Mouse (Mus musculus) hindbrain, embryonic 13.5 days (tissue): Measurements from ENCODE around the gene Epb42. TPM values are rescaled to one million over a fixed set of nuclear protein-coding genes. Genes with fewer than 3 reads are reported as not detected.
"Not testable (repeated sequence)": the region's sequence is repeated elsewhere in the genome, so short reads cannot be mapped to it uniquely, and the experiment has no call there.

Experiments
- ATAC-seq: fragments of 200-750 bp; cut with Nextera tagmentation; 2 replicates; pipeline ENCODE4 v1.8.0; 2017; ENCODE audit warnings: moderate TSS enrichment; ENCODE audit not compliant: low FRiP score
- H3K27ac ChIP-seq: fragments of 300-500 bp; sonication (generic); 2 replicates; pipeline ENCODE4 v1.5.1; 2015; ENCODE audit warnings: inconsistent platforms, mild to moderate bottlenecking, moderate library complexity
- H3K27me3 ChIP-seq: fragments of 300-500 bp; sonication (generic); 2 replicates; pipeline ENCODE4 v1.6.1; 2015; ENCODE audit warnings: mild to moderate bottlenecking, inconsistent platforms
- H3K36me3 ChIP-seq: fragments of 300-500 bp; sonication (generic); 2 replicates; pipeline ENCODE4 v1.6.1; 2015; ENCODE audit warnings: mild to moderate bottlenecking, inconsistent platforms
- H3K4me1 ChIP-seq: fragments of 300-500 bp; sonication (generic); replicated peaks from 2 replicates; pipeline ENCODE4 v1.6.1; 2015; ENCODE audit warnings: inconsistent platforms
- H3K4me2 ChIP-seq: fragments of 300-500 bp; sonication (generic); 2 replicates; pipeline ENCODE4 v1.6.1; 2015; ENCODE audit warnings: inconsistent platforms, mild to moderate bottlenecking, moderate library complexity
- H3K4me3 ChIP-seq: fragments of 300-500 bp; sonication (generic); 2 replicates; pipeline ENCODE4 v1.5.1; 2015; ENCODE audit warnings: mild to moderate bottlenecking, inconsistent platforms
- H3K9ac ChIP-seq: fragments of 300-500 bp; sonication (generic); 2 replicates; pipeline ENCODE4 v1.6.1; 2015; ENCODE audit warnings: mild to moderate bottlenecking, inconsistent platforms
- H3K9me3 ChIP-seq: fragments of 300-500 bp; sonication (generic); 2 replicates; pipeline ENCODE4 v1.6.1; 2016; ENCODE audit warnings: inconsistent platforms
- WGBS: fragments of 180-500 bp; shearing (Covaris S2); methylation state at CpG from one replicate; pipeline ENCODE4 v1.1.7; 2015; 5-methylcytosine and 5-hydroxymethylcytosine counted together
- polyA plus RNA-seq: library from polyadenylated mRNA; unstranded; fragments of >200 nt; fragmentation: Nextera tagmentation; extraction: Ambion mirVana; gene quantifications from 2 replicates; pipeline ENCODE4 v1.2.1, GENCODE M21; 2015

Epb42 gene
- polyA plus RNA-seq, 1 experiment from 2014 or later = 0.48 TPM

DNA sequence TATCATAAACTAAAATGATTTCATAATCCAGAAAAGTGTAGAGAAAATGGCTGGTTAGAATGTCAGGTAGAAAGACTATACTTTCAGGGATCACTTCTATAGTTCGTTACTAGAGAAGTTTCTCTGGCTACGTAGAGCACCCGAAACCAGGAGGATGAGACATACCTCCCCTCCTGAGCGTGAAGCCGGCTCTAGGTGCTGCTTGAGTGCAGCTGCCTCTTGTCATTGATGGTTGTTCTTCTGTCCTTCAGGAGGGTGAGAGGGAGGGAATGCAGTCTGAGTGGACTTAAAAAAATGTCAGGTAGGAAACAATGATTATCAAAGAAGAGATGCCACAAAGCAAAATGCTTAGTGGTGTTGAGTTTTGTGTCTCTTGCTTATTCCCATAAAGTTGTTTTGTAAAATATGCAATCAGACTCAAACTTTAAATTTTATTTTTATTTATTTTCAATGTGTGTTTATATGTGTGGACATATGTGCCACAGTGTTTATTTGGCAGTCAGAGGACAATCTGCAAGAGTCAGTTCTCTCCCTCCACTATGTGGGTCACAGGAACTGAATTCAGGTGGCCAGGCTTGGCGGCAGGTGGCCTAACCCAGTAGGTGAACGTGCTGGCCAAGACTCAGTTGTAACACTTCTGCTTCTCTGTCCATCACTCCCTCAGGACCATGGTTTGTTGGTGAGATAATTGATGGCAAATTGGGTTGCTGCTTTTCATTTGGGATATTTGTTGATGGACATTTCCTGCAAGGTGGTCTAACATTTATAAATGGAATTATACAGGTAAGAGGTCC is 32.7 kb downstream of the Epb42 start:
- ATAC-seq = no peak
- 87% methylated on average over 7 of the region's 7 CpGs for WGBS
- Histone ChIP-seq H3K4me3 (no peak overlapping the region), H3K27ac (no peak overlapping the region), H3K27me3 (no peaks in the 10 kb centered on the region), H3K36me3 (peaks cover 11% of the 10 kb centered on the region), H3K4me2 (no peak overlapping the region), H3K9me3 (no peaks in the 10 kb centered on the region), H3K9ac (no peak overlapping the region), H3K4me1 (peaks cover 7% of the 10 kb centered on the region)

- no peak overlapping the region for H3K27ac ChIP-seq
- no peak for ATAC-seq
- no peak overlapping the region for H3K9ac ChIP-seq
- WGBS = 71% methylated on average over 2 of the region's 2 CpGs
- no peak overlapping the region for H3K4me2 ChIP-seq
- no peaks in the 10 kb centered on the region for H3K9me3 ChIP-seq
- H3K36me3 ChIP-seq = peaks cover 11% of the 10 kb centered on the region
- H3K4me3 ChIP-seq = no peak overlapping the region
- H3K27me3 ChIP-seq = no peaks in the 10 kb centered on the region
- peaks cover under 1% of the 10 kb centered on the region; the same call in 1 of the 2 replicates for H3K4me1 ChIP-seq
These were observed 33.3 kb downstream of the Epb42 start for GRCm38 (mm10) chr2:121003586-121003985.

GRCm38 (mm10) chr2:120998863-120999262 is 38.0 kb downstream of the Epb42 start:
- H3K4me1 ChIP-seq = no peaks in the 10 kb centered on the region
- no peak overlapping the region for H3K4me2 ChIP-seq
- no peak overlapping the region for H3K27ac ChIP-seq
- H3K9me3 ChIP-seq = no peaks in the 10 kb centered on the region
- H3K36me3 ChIP-seq = peaks cover 11% of the 10 kb centered on the region
- 84% methylated on average over 8 of the region's 8 CpGs for WGBS
- no peak overlapping the region for H3K9ac ChIP-seq
- ATAC-seq = no peak
- no peaks in the 10 kb centered on the region for H3K27me3 ChIP-seq
- H3K4me3 ChIP-seq = no peak overlapping the region

DNA sequence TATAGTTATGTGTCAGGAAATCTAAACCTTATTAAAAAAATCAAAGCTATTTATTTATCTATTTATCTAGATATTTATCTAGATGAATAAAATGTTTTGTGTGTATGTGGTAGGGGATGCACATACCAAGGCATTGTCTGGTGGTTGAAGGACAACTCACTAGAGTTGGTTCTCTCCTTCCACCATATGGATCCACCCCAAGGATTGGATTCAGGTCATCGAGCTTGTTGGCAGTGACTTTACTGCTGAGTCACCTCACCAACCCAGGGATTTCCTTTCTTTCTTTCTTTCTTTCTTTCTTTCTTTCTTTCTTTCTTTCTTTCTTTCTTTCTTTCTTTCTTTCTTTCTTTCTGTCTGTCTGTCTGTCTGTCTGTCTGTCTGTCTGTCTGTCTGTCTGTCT is 40.3 kb downstream of the Epb42 start:
- H3K4me3 ChIP-seq, ATAC-seq, H3K27me3 ChIP-seq, H3K9ac ChIP-seq, H3K9me3 ChIP-seq, H3K4me2 ChIP-seq, H3K27ac ChIP-seq, H3K4me1 ChIP-seq: not testable (repeated sequence)
- peaks cover 11% of the 10 kb centered on the region for H3K36me3 ChIP-seq
- 77% methylated on average over 1 of the region's 1 CpGs for WGBS

- 71% methylated on average over 4 of the region's 4 CpGs for WGBS
- H3K9ac ChIP-seq = no peak overlapping the region
- H3K4me1 ChIP-seq = no peaks in the 10 kb centered on the region
- no peak overlapping the region for H3K27ac ChIP-seq
- ATAC-seq = no peak
- H3K4me2 ChIP-seq = no peak overlapping the region
- H3K4me3 ChIP-seq = no peak overlapping the region
- H3K27me3 ChIP-seq = no peaks in the 10 kb centered on the region
- H3K36me3 ChIP-seq = peaks cover 7% of the 10 kb centered on the region
- H3K9me3 ChIP-seq = no peaks in the 10 kb centered on the region
These were observed 45.7 kb downstream of the Epb42 start for GRCm38 (mm10) chr2:120991196-120991595.

- ATAC-seq = no peak
- WGBS = 86% methylated on average over 1 of the region's 1 CpGs
- H3K27ac ChIP-seq = no peak overlapping the region
- no peaks in the 10 kb centered on the region for H3K9me3 ChIP-seq
- no peaks in the 10 kb centered on the region for H3K27me3 ChIP-seq
- no peak overlapping the region for H3K4me3 ChIP-seq
- H3K4me2 ChIP-seq = no peak overlapping the region
- H3K36me3 ChIP-seq = peaks cover 25% of the 10 kb centered on the region
- H3K4me1 ChIP-seq = no peaks in the 10 kb centered on the region
- H3K9ac ChIP-seq = no peak overlapping the region
These were observed 51.6 kb downstream of the Epb42 start for GRCm38 (mm10) chr2:120985241-120985640.

DNA sequence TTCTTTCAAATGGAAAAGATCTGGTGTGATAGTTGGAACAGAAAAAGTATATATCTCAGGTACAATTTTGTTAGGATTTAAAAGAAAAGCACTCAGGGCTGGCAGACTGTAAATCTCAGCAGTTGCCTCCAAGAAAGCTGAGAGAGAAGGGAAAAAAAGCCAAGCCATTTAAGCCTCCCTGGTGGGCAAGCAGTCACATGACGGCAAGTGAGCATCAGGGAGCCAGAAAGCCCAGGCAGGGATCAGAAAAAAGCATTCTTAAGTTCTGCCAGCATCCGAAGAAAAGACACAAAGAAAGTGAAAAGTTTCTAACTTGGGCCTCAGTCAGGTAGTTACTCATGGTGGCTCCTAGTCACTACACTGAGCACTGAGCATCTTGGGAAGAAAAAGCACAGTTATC is 53.3 kb downstream of the Epb42 start:
- Histone ChIP-seq H3K4me1 (no peaks in the 10 kb centered on the region), H3K27ac (no peak overlapping the region), H3K9me3 (no peaks in the 10 kb centered on the region), H3K9ac (no peak overlapping the region), H3K36me3 (peaks cover 21% of the 10 kb centered on the region), H3K4me3 (no peak overlapping the region), H3K4me2 (no peak overlapping the region), H3K27me3 (no peaks in the 10 kb centered on the region)
- 12% methylated on average over 2 of the region's 2 CpGs for WGBS
- ATAC-seq = no peak

DNA sequence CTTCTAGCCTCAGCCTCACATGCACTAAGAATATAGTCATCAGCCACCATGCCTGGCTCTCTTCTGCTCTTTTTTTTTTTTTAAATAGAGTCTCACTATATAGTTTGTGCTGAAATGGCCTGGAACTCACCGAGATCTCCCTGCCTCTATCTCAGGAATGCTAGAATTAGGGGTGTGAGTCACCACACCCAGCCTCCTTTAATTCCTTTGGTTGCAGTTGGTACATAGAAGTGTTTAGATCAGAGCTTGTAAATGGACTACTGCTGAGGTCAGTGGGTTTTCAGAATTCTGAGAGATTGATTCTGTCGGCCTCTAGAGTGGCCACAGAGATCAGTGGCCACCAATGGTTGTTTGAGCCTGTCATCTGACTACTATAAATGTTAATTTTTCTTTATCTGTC is 56.0 kb downstream of the Epb42 start:
- Histone ChIP-seq H3K27me3 (no peaks in the 10 kb centered on the region), H3K4me1 (peaks cover 7% of the 10 kb centered on the region), H3K4me3 (no peak overlapping the region), H3K9ac (no peak overlapping the region), H3K9me3 (no peaks in the 10 kb centered on the region), H3K4me2 (no peak overlapping the region), H3K27ac (no peak overlapping the region), H3K36me3 (peaks cover 15% of the 10 kb centered on the region)
- ATAC-seq = no peak
- WGBS = 77% methylated on average over 2 of the region's 2 CpGs

GRCm38 (mm10) chr2:120979819-120980218 is 57.1 kb downstream of the Epb42 start:
- Histone ChIP-seq H3K4me3 (no peak overlapping the region), H3K9me3 (no peaks in the 10 kb centered on the region), H3K4me2 (no peak overlapping the region), H3K27me3 (no peaks in the 10 kb centered on the region), H3K9ac (no peak overlapping the region), H3K4me1 (peaks cover 7% of the 10 kb centered on the region), H3K27ac (no peak overlapping the region), H3K36me3 (peaks cover 9% of the 10 kb centered on the region)
- no peak for ATAC-seq
- WGBS = 94% methylated on average over 1 of the region's 1 CpGs

- Histone ChIP-seq H3K4me3 (no peak overlapping the region), H3K4me1 (peaks cover 7% of the 10 kb centered on the region), H3K4me2 (no peak overlapping the region), H3K36me3 (peaks cover 9% of the 10 kb centered on the region), H3K27me3 (no peaks in the 10 kb centered on the region), H3K9me3 (no peaks in the 10 kb centered on the region), H3K27ac (no peak overlapping the region), H3K9ac (no peak overlapping the region)
- ATAC-seq = no peak
- WGBS = 45% methylated on average over 2 of the region's 2 CpGs
These were observed 58.2 kb downstream of the Epb42 start for GRCm38 (mm10) chr2:120978693-120979037.

- WGBS = 80% methylated on average over 8 of the region's 8 CpGs
- ATAC-seq = no peak
- Histone ChIP-seq H3K27me3 (0 out of 2 replicates have a peak, but pooled peaks cover under 1% of the 10 kb centered on the region), H3K4me1 (peaks cover 7% of the 10 kb centered on the region), H3K27ac (peak overlapping the region; percentile 89), H3K4me3 (peak overlapping the region; percentile 81), H3K9ac (peak overlapping the region; percentile 90), H3K4me2 (peak overlapping the region; percentile 86), H3K9me3 (no peaks in the 10 kb centered on the region), H3K36me3 (peaks cover 9% of the 10 kb centered on the region)
These were observed 58.8 kb downstream of the Epb42 start for GRCm38 (mm10) chr2:120977926-120978692.

DNA sequence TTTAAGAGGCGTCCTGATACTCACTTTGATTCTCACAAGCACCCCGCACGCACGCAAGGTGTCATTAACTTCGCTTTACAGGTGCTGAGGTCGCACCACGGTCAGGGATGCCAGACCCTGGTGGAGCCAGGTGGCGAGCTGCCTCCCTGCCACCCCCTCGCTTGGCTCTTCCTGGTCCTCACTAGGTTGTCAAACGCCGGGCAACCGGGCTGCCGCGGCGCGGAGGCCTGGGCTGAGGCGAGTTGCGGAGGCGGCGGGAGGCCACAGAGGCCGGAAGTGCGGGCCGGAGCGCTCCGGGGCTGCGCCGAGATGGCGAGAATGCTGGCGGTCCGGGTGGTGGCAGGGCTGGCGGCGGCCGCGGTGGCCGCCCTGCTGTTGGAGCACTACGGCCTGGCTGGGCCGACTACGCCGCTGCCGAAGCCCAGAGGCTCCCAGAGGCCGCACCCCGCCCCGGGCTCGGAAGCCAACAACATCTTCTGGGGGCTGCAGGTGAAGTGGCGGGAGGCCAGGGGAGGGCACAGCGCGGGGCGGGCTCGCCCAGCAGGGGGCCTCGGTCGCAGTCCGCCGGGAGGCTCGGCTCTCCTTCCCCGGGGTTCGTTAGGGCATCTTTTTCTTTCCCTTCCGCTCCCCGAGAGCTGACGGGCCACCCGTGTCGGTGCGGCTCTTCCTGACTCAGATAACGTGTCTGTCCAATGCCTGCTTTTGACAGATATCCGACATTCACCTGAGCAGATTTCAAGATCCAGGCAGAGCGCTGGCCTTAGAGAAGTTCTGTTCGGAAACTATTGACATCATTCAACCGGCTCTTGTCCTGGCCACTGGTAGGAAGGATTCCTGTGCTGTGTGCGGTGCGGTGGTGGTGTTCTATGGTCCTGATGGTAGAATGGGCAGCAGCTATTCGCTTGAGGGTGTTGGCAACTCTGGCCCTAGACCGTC is 59.6 kb downstream of the Epb42 start, which contains the start of gene Tmem62:
Gene Tmem62, plus strand, starts transcription at position 28 of the 936 bp plus-strand sequence.
- Histone ChIP-seq H3K4me3 (peak within 1 kb of the TSS; percentile 81), H3K9ac (peak within 1 kb of the TSS; percentile 90), H3K27me3 (0 out of 2 replicates have a peak, but pooled peaks cover 3% of the 10 kb centered on the region), H3K27ac (peak within 1 kb of the TSS; percentile 89), H3K4me2 (peak within 1 kb of the TSS; percentile 86), H3K36me3 (peaks cover 9% of the 10 kb centered on the region), H3K4me1 (peaks cover 11% of the 10 kb centered on the region), H3K9me3 (no peaks in the 10 kb centered on the region)
- ATAC-seq = peak; percentile 68
- 1% methylated on average over 64 of the region's 71 CpGs for WGBS
